Mouse (Mus musculus) heart, embryonic 15.5 days (tissue): Measurements from ENCODE around the gene Asic4. TPM values are rescaled to one million over a fixed set of nuclear protein-coding genes. Genes with fewer than 3 reads are reported as not detected.

Source experiments
- ATAC-seq: fragments of 200-750 bp; cut with Nextera tagmentation; replicated peaks from 2 replicates; pipeline ENCODE4 v1.8.0; 2017; ENCODE audit warnings: low read depth, moderate TSS enrichment; ENCODE audit not compliant: insufficient number of reproducible peaks, insufficient read depth, low FRiP score
- H3K27ac ChIP-seq: fragments of 300-500 bp; sonication (generic); 2 replicates; pipeline ENCODE4 v1.5.1; 2015; ENCODE audit warnings: mild to moderate bottlenecking, inconsistent platforms
- H3K27me3 ChIP-seq: fragments of 300-500 bp; sonication (generic); 2 replicates; pipeline ENCODE4 v1.6.1; 2015; ENCODE audit warnings: inconsistent platforms
- H3K36me3 ChIP-seq: fragments of 300-500 bp; sonication (generic); 2 replicates; pipeline ENCODE4 v1.6.1; 2015; ENCODE audit warnings: mild to moderate bottlenecking, inconsistent platforms
- H3K4me1 ChIP-seq: fragments of 300-500 bp; sonication (generic); replicated peaks from 2 replicates; pipeline ENCODE4 v1.6.1; 2015; ENCODE audit warnings: inconsistent platforms
- H3K4me2 ChIP-seq: fragments of 300-500 bp; sonication (generic); 2 replicates; pipeline ENCODE4 v1.6.1; 2015; ENCODE audit warnings: inconsistent platforms, mild to moderate bottlenecking, moderate library complexity
- H3K4me3 ChIP-seq: fragments of 300-500 bp; sonication (generic); 2 replicates; pipeline ENCODE4 v1.5.1; 2015; ENCODE audit warnings: mild to moderate bottlenecking, inconsistent platforms
- H3K9ac ChIP-seq: fragments of 300-500 bp; sonication (generic); 2 replicates; pipeline ENCODE4 v1.6.1; 2015; ENCODE audit warnings: mild to moderate bottlenecking, inconsistent platforms
- H3K9me3 ChIP-seq: fragments of 300-500 bp; sonication (generic); replicated peaks from 2 replicates; pipeline ENCODE4 v1.6.1; 2016; ENCODE audit warnings: inconsistent platforms
- WGBS: fragments of 180-500 bp; shearing (Covaris S2); methylation state at CpG from one replicate; pipeline ENCODE4 v1.1.7; 2015; ENCODE audit warnings: mixed read lengths; 5-methylcytosine and 5-hydroxymethylcytosine counted together
- polyA plus RNA-seq: library from polyadenylated mRNA; unstranded; fragments of >200 nt; fragmentation: Nextera tagmentation; extraction: Ambion mirVana; gene quantifications from 2 replicates; pipeline ENCODE4 v1.2.1, GENCODE M21; 2015

Gene Asic4
- 0.40 and 0.81 TPM in 2 replicates for polyA plus RNA-seq

- 1% methylated on average over 35 of the region's 35 CpGs for WGBS
- 0 out of 2 replicates have a peak, but pooled peaks have one; percentile 2 for ATAC-seq
These were observed at the start of gene Asic4 for GRCm38 (mm10) chr1:75450314-75451005. Asic4 (plus strand) TSS chr1:75450436.

DNA sequence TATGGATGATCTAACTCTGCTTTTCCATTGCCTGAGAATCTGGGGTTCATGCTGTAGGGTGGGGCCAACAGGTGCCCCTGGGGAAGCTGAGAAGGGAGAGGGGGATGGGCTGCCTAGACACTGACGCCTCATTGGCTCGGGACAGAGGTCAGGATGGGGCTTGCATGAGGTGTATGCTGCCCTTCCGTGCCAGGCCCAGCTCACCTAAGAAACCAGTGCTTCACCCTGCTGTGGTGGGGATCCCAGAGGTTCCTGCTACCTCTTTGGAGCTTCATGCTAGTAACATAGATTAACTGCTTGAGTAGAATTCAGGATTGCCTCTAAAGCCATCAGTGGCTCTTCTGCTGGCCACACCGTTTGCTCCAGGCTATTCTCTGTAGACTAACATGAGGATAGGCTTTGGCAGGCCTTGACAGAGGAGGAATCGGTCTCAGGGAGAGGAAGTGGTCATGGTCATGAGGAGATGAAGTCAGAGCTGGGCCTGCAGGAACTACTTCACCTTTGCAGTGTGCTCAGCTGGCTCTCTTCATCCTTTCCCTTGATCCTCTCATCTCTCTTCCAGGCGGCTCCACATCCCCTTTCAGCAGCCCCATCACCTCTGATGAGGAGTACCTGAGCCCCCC is 49.6 kb upstream of the Asic4 start:
- Histone ChIP-seq H3K4me3 (peak overlapping the region; percentile 50), H3K27me3 (no peaks in the 10 kb centered on the region), H3K4me1 (peaks cover 58% of the 10 kb centered on the region), H3K9me3 (no peaks in the 10 kb centered on the region), H3K27ac (peak overlapping the region; percentile 100), H3K36me3 (peaks cover 34% of the 10 kb centered on the region; the same call in 1 of the 2 replicates), H3K4me2 (peak overlapping the region; percentile 63), H3K9ac (peak overlapping the region; percentile 68)
- WGBS: 30% methylated on average over 6 of the region's 6 CpGs
- ATAC-seq: peak; percentile 6; the same call in 1 of the 2 replicates

More at GRCm38 (mm10) chr1:75450314-75451005, at the start of gene Asic4:
- Histone ChIP-seq H3K9me3 (no peaks in the 10 kb centered on the region), H3K27ac (no peak within 1 kb of the TSS), H3K4me2 (peak within 1 kb of the TSS; percentile 62), H3K9ac (peak within 1 kb of the TSS; percentile 25; the same call in 1 of the 2 replicates), H3K27me3 (peaks cover 94% of the 10 kb centered on the region), H3K4me1 (peaks cover 56% of the 10 kb centered on the region), H3K36me3 (no peaks in the 10 kb centered on the region), H3K4me3 (peak within 1 kb of the TSS; percentile 37)

GRCm38 (mm10) chr1:75405547-75405946 is 44.7 kb upstream of the Asic4 start:
- ATAC-seq: no peak
- 77% methylated on average over 3 of the region's 3 CpGs for WGBS
- Histone ChIP-seq H3K27me3 (no peaks in the 10 kb centered on the region), H3K9me3 (no peaks in the 10 kb centered on the region), H3K36me3 (peaks cover 51% of the 10 kb centered on the region), H3K4me3 (no peak overlapping the region), H3K27ac (0 out of 2 replicates have a peak overlapping the region, but pooled peaks have one; percentile 87), H3K4me1 (peaks cover 65% of the 10 kb centered on the region), H3K9ac (no peak overlapping the region), H3K4me2 (no peak overlapping the region)

GRCm38 (mm10) chr1:75406173-75406572 is 44.1 kb upstream of the Asic4 start:
- Histone ChIP-seq H3K27me3 (no peaks in the 10 kb centered on the region), H3K4me1 (peaks cover 58% of the 10 kb centered on the region), H3K9me3 (no peaks in the 10 kb centered on the region), H3K36me3 (peaks cover 56% of the 10 kb centered on the region), H3K4me2 (no peak overlapping the region), H3K27ac (peak overlapping the region; percentile 87), H3K9ac (0 out of 2 replicates have a peak overlapping the region, but pooled peaks have one; percentile 5), H3K4me3 (no peak overlapping the region)
- ATAC-seq: no peak
- 90% methylated on average over 15 of the region's 15 CpGs for WGBS

- Histone ChIP-seq H3K4me2 (no peak overlapping the region), H3K27me3 (no peaks in the 10 kb centered on the region), H3K4me3 (no peak overlapping the region), H3K9ac (no peak overlapping the region), H3K36me3 (peaks cover 56% of the 10 kb centered on the region), H3K9me3 (no peaks in the 10 kb centered on the region), H3K4me1 (peaks cover 51% of the 10 kb centered on the region), H3K27ac (peak overlapping the region; percentile 87)
- 85% methylated on average over 9 of the region's 9 CpGs for WGBS
- ATAC-seq: no peak
These were observed 43.2 kb upstream of the Asic4 start for GRCm38 (mm10) chr1:75407056-75407455.

- H3K27ac ChIP-seq: peak overlapping the region; percentile 87
- H3K27me3 ChIP-seq: no peaks in the 10 kb centered on the region
- H3K9me3 ChIP-seq: no peaks in the 10 kb centered on the region
- no peak overlapping the region for H3K4me3 ChIP-seq
- H3K4me1 ChIP-seq: peaks cover 44% of the 10 kb centered on the region
- H3K36me3 ChIP-seq: peaks cover 49% of the 10 kb centered on the region
- H3K4me2 ChIP-seq: no peak overlapping the region
- no peak overlapping the region for H3K9ac ChIP-seq
- WGBS: 16% methylated on average over 4 of the region's 4 CpGs
- peak; percentile 64; the same call in 1 of the 2 replicates for ATAC-seq
These were observed 42.0 kb upstream of the Asic4 start for GRCm38 (mm10) chr1:75408210-75408609.

- WGBS: 91% methylated on average over 7 of the region's 7 CpGs
- H3K27ac ChIP-seq: no peak overlapping the region
- H3K9ac ChIP-seq: no peak overlapping the region
- no peaks in the 10 kb centered on the region for H3K27me3 ChIP-seq
- peaks cover 44% of the 10 kb centered on the region for H3K4me1 ChIP-seq
- no peaks in the 10 kb centered on the region for H3K9me3 ChIP-seq
- H3K36me3 ChIP-seq: peaks cover 50% of the 10 kb centered on the region
- H3K4me2 ChIP-seq: no peak overlapping the region
- ATAC-seq: no peak
- H3K4me3 ChIP-seq: no peak overlapping the region
These were observed 40.3 kb upstream of the Asic4 start for GRCm38 (mm10) chr1:75409950-75410349.

GRCm38 (mm10) chr1:75412196-75412595 is 38.0 kb upstream of the Asic4 start:
- Histone ChIP-seq H3K4me2 (no peak overlapping the region), H3K27ac (no peak overlapping the region), H3K27me3 (no peaks in the 10 kb centered on the region), H3K36me3 (peaks cover 51% of the 10 kb centered on the region), H3K4me3 (no peak overlapping the region), H3K9ac (no peak overlapping the region), H3K4me1 (peaks cover 35% of the 10 kb centered on the region), H3K9me3 (no peaks in the 10 kb centered on the region)
- ATAC-seq: no peak
- WGBS: 89% methylated on average over 3 of the region's 3 CpGs

DNA sequence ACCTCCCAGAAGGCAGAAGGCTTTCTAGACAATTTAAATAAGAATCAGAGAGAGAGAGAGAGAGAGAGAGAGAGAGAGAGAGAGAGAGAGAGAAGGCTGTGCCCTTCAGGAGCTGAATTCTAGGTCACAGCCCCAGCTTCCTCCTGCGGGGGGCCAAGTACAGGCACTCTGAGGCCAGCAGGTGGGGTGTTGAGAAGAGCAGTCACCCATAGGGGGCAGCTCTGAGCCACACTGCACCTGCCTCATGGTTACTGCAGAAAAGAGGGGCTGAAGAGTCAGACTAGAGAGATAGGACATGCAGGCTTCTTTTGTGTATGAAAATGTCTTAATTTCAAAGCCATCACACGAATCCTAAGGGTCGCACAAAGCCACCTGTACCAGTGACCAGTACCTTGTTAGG is 36.5 kb upstream of the Asic4 start:
- no peak overlapping the region for H3K4me2 ChIP-seq
- peak overlapping the region; percentile 45 for H3K27ac ChIP-seq
- no peaks in the 10 kb centered on the region for H3K9me3 ChIP-seq
- no peak overlapping the region for H3K4me3 ChIP-seq
- no peak overlapping the region for H3K9ac ChIP-seq
- ATAC-seq: no peak; the same call in 1 of the 2 replicates
- no peaks in the 10 kb centered on the region for H3K27me3 ChIP-seq
- peaks cover 23% of the 10 kb centered on the region for H3K4me1 ChIP-seq
- peaks cover 65% of the 10 kb centered on the region for H3K36me3 ChIP-seq
- WGBS: 51% methylated on average over 3 of the region's 3 CpGs

- Histone ChIP-seq H3K36me3 (peaks cover 50% of the 10 kb centered on the region), H3K27me3 (peaks cover 44% of the 10 kb centered on the region), H3K4me1 (peaks cover 24% of the 10 kb centered on the region), H3K4me2 (0 out of 2 replicates have a peak overlapping the region, but pooled peaks have one; percentile 58), H3K27ac (no peak overlapping the region), H3K9me3 (no peaks in the 10 kb centered on the region), H3K9ac (0 out of 2 replicates have a peak overlapping the region, but pooled peaks have one; percentile 43), H3K4me3 (no peak overlapping the region)
- 24% methylated on average over 20 of the region's 20 CpGs for WGBS
- ATAC-seq: peak; percentile 28; the same call in 1 of the 2 replicates
These were observed 28.4 kb upstream of the Asic4 start for GRCm38 (mm10) chr1:75421794-75422193.

- peak overlapping the region; percentile 43; the same call in 1 of the 2 replicates for H3K9ac ChIP-seq
- no peak for ATAC-seq
- no peak overlapping the region for H3K27ac ChIP-seq
- peak overlapping the region; percentile 58 for H3K4me2 ChIP-seq
- H3K4me3 ChIP-seq: peak overlapping the region; percentile 35
- no peaks in the 10 kb centered on the region for H3K9me3 ChIP-seq
- H3K27me3 ChIP-seq: peaks cover 46% of the 10 kb centered on the region
- WGBS: 19% methylated on average over 29 of the region's 32 CpGs
- H3K4me1 ChIP-seq: peaks cover 24% of the 10 kb centered on the region
- H3K36me3 ChIP-seq: peaks cover 50% of the 10 kb centered on the region
These were observed 27.9 kb upstream of the Asic4 start for GRCm38 (mm10) chr1:75422216-75422822.
